Mouse (Mus musculus) MEL (cell line): ENCODE results near the gene Sec14l4. TPM values are rescaled to one million over a fixed set of nuclear protein-coding genes. Genes with fewer than 3 reads are reported as not detected.

Experiments
- DNase-seq: peaks from one replicate; pipeline ENCODE4 v3.0.0; 2011; ENCODE audit warnings: low read depth, low spot score
- H3K27ac ChIP-seq: 2 replicates; pipeline ENCODE4 v1.5.1; 2012; ENCODE audit warnings: low read depth, mild to moderate bottlenecking, control low read depth, low read length, moderate library complexity; ENCODE audit not compliant: control insufficient read depth
- H3K27me3 ChIP-seq, 2 experiments: fragments of 150-350 bp in 1 of 2; sonication (generic) in 1 of 2; 2 replicates each; pipeline ENCODE4 v1.6.1; 2012; ENCODE audit warnings: low read length in 2 of 2, mild to moderate bottlenecking in 2 of 2, improper control_type of control experiment in 1 of 2, moderate library complexity in 1 of 2; ENCODE audit not compliant: insufficient read depth in 2 of 2, control insufficient read depth in 1 of 2
- H3K36me3 ChIP-seq, 2 experiments: 2 replicates each; pipeline ENCODE4 v1.6.1; 2012 to 2014; ENCODE audit warnings: low read length in 2 of 2, improper control_type of control experiment in 1 of 2, inconsistent platforms in 1 of 2, mild to moderate bottlenecking in 1 of 2; ENCODE audit not compliant: insufficient read depth in 2 of 2, control insufficient read depth in 1 of 2
- H3K4me1 ChIP-seq, 2 experiments: fragments of 150-350 bp in 1 of 2; sonication (generic) in 1 of 2; 2 replicates each; pipeline ENCODE4 v1.6.1; 2012; ENCODE audit warnings: low read length in 2 of 2, improper control_type of control experiment in 1 of 2, mild to moderate bottlenecking in 1 of 2; ENCODE audit not compliant: insufficient read depth in 2 of 2, control insufficient read depth in 1 of 2
- H3K4me3 ChIP-seq, 2 experiments: fragments of 150-350 bp in 1 of 2; sonication (generic) in 1 of 2; 2 replicates each; pipeline ENCODE4 v1.5.1; 2012; ENCODE audit warnings: low read depth in 2 of 2, low read length in 2 of 2, mild to moderate bottlenecking in 2 of 2, moderate library complexity in 2 of 2, control low read depth in 1 of 2, improper control_type of control experiment in 1 of 2; ENCODE audit not compliant: control insufficient read depth in 1 of 2, insufficient read depth in 1 of 2
- H3K79me2 ChIP-seq: 2 replicates; pipeline ENCODE4 v1.6.1; 2012; ENCODE audit warnings: mild to moderate bottlenecking, low read length, moderate library complexity; ENCODE audit not compliant: control insufficient read depth, poor library complexity, insufficient read depth
- H3K9ac ChIP-seq: 2 replicates; pipeline ENCODE4 v1.6.1; 2012; ENCODE audit warnings: low read depth, mild to moderate bottlenecking, control low read depth, low read length, moderate library complexity; ENCODE audit not compliant: control insufficient read depth, poor library complexity, severe bottlenecking
- H3K9me3 ChIP-seq: fragments of 150-350 bp; sonication (generic); replicated peaks from 2 replicates; pipeline ENCODE4 v1.6.1; 2012; ENCODE audit warnings: mild to moderate bottlenecking, low read length, improper control_type of control experiment, moderate library complexity; ENCODE audit not compliant: insufficient read depth
- CHD2 ChIP-seq: IDR thresholded peaks from 2 replicates; pipeline ENCODE4 v1.6.1; 2011; ENCODE audit warnings: low read length, improper control_type of control experiment
- CTCF ChIP-seq, 3 experiments: IDR thresholded peaks in 2 of 3; conservative IDR thresholded peaks in 1 of 3; 2 replicates each; pipeline ENCODE4 v1.5.1; 2011 to 2012; ENCODE audit warnings: low read length in 3 of 3, low read depth in 2 of 3, mild to moderate bottlenecking in 2 of 3, improper control_type of control experiment in 1 of 3, inconsistent platforms in 1 of 3, mixed read lengths in 1 of 3, moderate library complexity in 1 of 3; ENCODE audit not compliant: control insufficient read depth in 1 of 3, insufficient read depth in 1 of 3, poor library complexity in 1 of 3, severe bottlenecking in 1 of 3
- EP300 ChIP-seq, 2 experiments: IDR thresholded peaks; 2 replicates each; pipeline ENCODE4 v1.6.1; 2011; ENCODE audit warnings: improper control_type of control experiment in 2 of 2, low read length in 2 of 2, low read depth in 1 of 2, mild to moderate bottlenecking in 1 of 2
- GATA1 ChIP-seq: IDR thresholded peaks from 2 replicates; pipeline ENCODE4 v1.6.1; 2011; ENCODE audit warnings: low read depth, low read length, improper control_type of control experiment
- MEF2A ChIP-seq: IDR thresholded peaks from 2 replicates; pipeline ENCODE4 v1.6.1; 2014; ENCODE audit warnings: low read depth, mild to moderate bottlenecking, inconsistent platforms, low read length, improper control_type of control experiment; ENCODE audit not compliant: poor library complexity, insufficient replicate concordance, severe bottlenecking; ENCODE audit errors: extremely low read depth
- MYB ChIP-seq: IDR thresholded peaks from 2 replicates; pipeline ENCODE4 v1.6.1; 2011; ENCODE audit warnings: mild to moderate bottlenecking, low read depth, low read length, improper control_type of control experiment
- MYC ChIP-seq: IDR thresholded peaks from 2 replicates; pipeline ENCODE4 v1.6.1; 2011; ENCODE audit warnings: low read depth, mild to moderate bottlenecking, low read length, improper control_type of control experiment, moderate library complexity
- POLR2AphosphoS5 ChIP-seq: IDR thresholded peaks from 2 replicates; pipeline ENCODE4 v1.6.1; 2012; ENCODE audit warnings: low read depth, borderline replicate concordance, mild to moderate bottlenecking, inconsistent platforms, low read length, moderate library complexity, mixed read lengths
- RAD21 ChIP-seq: IDR thresholded peaks from 2 replicates; pipeline ENCODE4 v1.6.1; 2011; ENCODE audit warnings: mild to moderate bottlenecking, low read depth, low read length, improper control_type of control experiment
- SMC3 ChIP-seq: IDR thresholded peaks from 2 replicates; pipeline ENCODE4 v1.6.1; 2011; ENCODE audit warnings: low read depth, low read length, improper control_type of control experiment
- TBP ChIP-seq: IDR thresholded peaks from 2 replicates; pipeline ENCODE4 v1.8.0; 2011; ENCODE audit warnings: low read depth, low read length, improper control_type of control experiment
- TCF12 ChIP-seq: IDR thresholded peaks from 2 replicates; pipeline ENCODE4 v1.6.1; 2014; ENCODE audit warnings: low read depth, mild to moderate bottlenecking, inconsistent platforms, low read length, improper control_type of control experiment, moderate library complexity
- USF1 ChIP-seq: IDR thresholded peaks from 2 replicates; pipeline ENCODE4 v1.6.1; 2014; ENCODE audit warnings: low read depth, mild to moderate bottlenecking, inconsistent platforms, low read length, improper control_type of control experiment, moderate library complexity
- USF2 ChIP-seq, 2 experiments: IDR thresholded peaks; 2 replicates each; pipeline ENCODE4 v1.6.1; 2011 to 2012; ENCODE audit warnings: improper control_type of control experiment in 2 of 2, low read length in 2 of 2, borderline replicate concordance in 1 of 2, inconsistent platforms in 1 of 2, low read depth in 1 of 2, mild to moderate bottlenecking in 1 of 2; ENCODE audit not compliant: insufficient read depth in 1 of 2
- ZC3H11A ChIP-seq: IDR thresholded peaks from 2 replicates; pipeline ENCODE4 v1.6.1; 2012; ENCODE audit warnings: low read depth, mild to moderate bottlenecking, inconsistent platforms, low read length, improper control_type of control experiment
- ZKSCAN1 ChIP-seq: IDR thresholded peaks from 2 replicates; pipeline ENCODE4 v1.6.1; 2012; ENCODE audit warnings: low read depth, mild to moderate bottlenecking, inconsistent platforms, low read length, improper control_type of control experiment, moderate library complexity
- ZMIZ1 ChIP-seq: IDR thresholded peaks from 2 replicates; pipeline ENCODE4 v1.6.1; 2012; ENCODE audit warnings: low read depth, mild to moderate bottlenecking, inconsistent platforms, low read length, improper control_type of control experiment, moderate library complexity
- polyA plus RNA-seq, 2 experiments: library from polyadenylated mRNA; stranded (reverse) in 1 of 2; unstranded in 1 of 2; fragments of >175 nt in 1 of 2; fragments of >200 nt in 1 of 2; gene quantifications; 2 replicates each; pipeline versions ENCODE4 v1.2.1 to v1.2.4; 2012; ENCODE audit warnings: low replicate concordance in 2 of 2, low read depth in 1 of 2; ENCODE audit not compliant: insufficient read length in 2 of 2, insufficient read depth in 1 of 2, missing spikeins in 1 of 2
- total RNA-seq: library from RNA; depleted of rRNA; stranded (reverse); fragments of 300-350 nt; gene quantifications from 2 replicates; pipeline ENCODE4 v1.2.3, GENCODE M21; 2012

The Sec14l4 gene
- total and polyA plus RNA-seq, 3 experiments: not detected

- Histone ChIP-seq H3K36me3 (no peaks in the 10 kb centered on the region), H3K4me1 (no peaks in the 10 kb centered on the region), H3K27ac (no peak overlapping the region), H3K4me3 (no peak overlapping the region), H3K27me3 (peaks cover 0 to 1% of the 10 kb centered on the region in 2 experiments; a peak in 1 of 4 replicates), H3K9me3 (no peaks in the 10 kb centered on the region), H3K79me2 (no peaks in the 10 kb centered on the region), H3K9ac (no peak overlapping the region)
- TF ChIP-seq MYC: no peak
- no peak for TF ChIP-seq ZMIZ1
- TF ChIP-seq CTCF (IDR thresholded peaks at IDR 0.05 in 2 of 3, conservative IDR thresholded peaks at IDR 0.05 in 1 of 3; ENCODE audit: control insufficient read depth in 1 of 3, insufficient read depth in 1 of 3, low read depth in 2 of 3, low read length in 3 of 3, poor library complexity in 1 of 3, severe bottlenecking in 1 of 3): no peak
- no peak for TF ChIP-seq SMC3
- TF ChIP-seq CHD2: no peak
- no peak for TF ChIP-seq POLR2AphosphoS5
- no peak for TF ChIP-seq TBP
- no peak for DNase-seq
Measured at GRCm38 (mm10) chr11:4048438-4048837, 17.2 kb downstream of the Sec14l4 start.

GRCm38 (mm10) chr11:4053586-4053985 lies 22.3 kb downstream of the Sec14l4 start:
- peaks cover 12 to 15% of the 10 kb centered on the region in 2 experiments for H3K27me3 ChIP-seq
- H3K27ac ChIP-seq: no peak overlapping the region
- peak; percentile 84 for DNase-seq
- no peaks in the 10 kb centered on the region for H3K9me3 ChIP-seq
- TF ChIP-seq ZC3H11A (peak; percentile 91), SMC3 (peak; percentile 97), RAD21 (peak; percentile 96), MYB (no peak), USF1 (peak; percentile 69), CTCF (IDR thresholded peaks at IDR 0.05 in 2 of 3, conservative IDR thresholded peaks at IDR 0.05 in 1 of 3; ENCODE audit: control insufficient read depth in 1 of 3, insufficient read depth in 1 of 3, low read depth in 2 of 3, low read length in 3 of 3, poor library complexity in 1 of 3, severe bottlenecking in 1 of 3) (peak; percentile 95 to 98 (median 95))
- no peak overlapping the region for H3K9ac ChIP-seq
- no peaks in the 10 kb centered on the region for H3K79me2 ChIP-seq
- H3K4me1 ChIP-seq: no peaks in the 10 kb centered on the region
- H3K36me3 ChIP-seq: no peaks in the 10 kb centered on the region
- H3K4me3 ChIP-seq: no peak overlapping the region

GRCm38 (mm10) chr11:4060866-4061575 lies 29.8 kb downstream of the Sec14l4 start:
- no peak overlapping the region for H3K9ac ChIP-seq
- H3K27ac ChIP-seq: no peak overlapping the region
- peaks cover 22 to 28% of the 10 kb centered on the region in 2 experiments for H3K27me3 ChIP-seq
- no peak overlapping the region for H3K4me3 ChIP-seq
- TF ChIP-seq MYC: no peak
- TF ChIP-seq ZKSCAN1: no peak
- no peak for TF ChIP-seq USF2 (IDR thresholded peaks at IDR 0.05; ENCODE audit: borderline replicate concordance in 1 of 2, insufficient read depth in 1 of 2, low read depth in 1 of 2, low read length in 2 of 2)
- TF ChIP-seq POLR2AphosphoS5: no peak
- TF ChIP-seq USF1: no peak
- no peak for TF ChIP-seq TCF12
- TF ChIP-seq GATA1: no peak
- no peak for TF ChIP-seq MEF2A
- no peak for TF ChIP-seq EP300 (IDR thresholded peaks at IDR 0.05; ENCODE audit: low read depth in 1 of 2, low read length in 2 of 2)
- TF ChIP-seq, all 39 proteins: peak for 0
- DNase-seq: no peak
- H3K9me3 ChIP-seq: no peaks in the 10 kb centered on the region
- no peaks in the 10 kb centered on the region for H3K79me2 ChIP-seq
- no peaks in the 10 kb centered on the region for H3K4me1 ChIP-seq
- H3K36me3 ChIP-seq: no peaks in the 10 kb centered on the region
